Mouse (Mus musculus): ENCODE measurements around the gene Fah. TPM values are rescaled to one million over a fixed set of nuclear protein-coding genes. Genes with fewer than 3 reads are reported as not detected.

Fah gene
- polyA plus RNA-seq, 1 experiment from 2014 or later = 15.0 TPM

DNA sequence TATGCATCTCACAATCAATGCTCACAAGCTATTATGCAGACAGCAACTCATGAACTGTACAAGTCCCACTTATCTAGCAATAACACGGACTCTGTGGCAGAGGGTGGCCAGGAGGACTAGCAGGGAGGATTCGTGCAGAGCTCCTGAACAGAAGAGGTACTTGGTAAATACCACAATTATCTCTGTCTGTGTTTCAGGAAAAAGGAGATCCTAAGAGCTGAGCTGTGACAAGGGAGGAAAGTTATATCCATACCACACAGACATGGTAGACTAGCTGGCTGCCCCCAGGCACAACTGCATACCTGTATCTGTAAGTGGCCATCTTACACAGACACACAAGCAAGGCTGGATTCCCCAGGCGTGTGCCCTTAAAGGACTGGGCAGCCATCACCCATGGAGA is 5.2 kb downstream of the Fah start:
- Histone ChIP-seq H3K27me3 (ENCODE audit: control insufficient read depth, insufficient read depth, low read length) (no peaks in the 10 kb centered on the region), H3K27ac (ENCODE audit: low read length) (no peak overlapping the region), H3K9ac (ENCODE audit: low read length) (no peak overlapping the region), H3K36me3 (ENCODE audit: control insufficient read depth, insufficient read depth, low read length) (no peaks in the 10 kb centered on the region), H3K4me2 (ENCODE audit: low read depth, low read length) (no peak overlapping the region), H3K9me3 (replicated peaks; ENCODE audit: control insufficient read depth, low read length) (no peaks in the 10 kb centered on the region), H3K4me3 (replicated peaks; ENCODE audit: low read length) (no peak overlapping the region), H3K4me1 (ENCODE audit: control insufficient read depth, insufficient read depth, low read length) (peaks cover 9% of the 10 kb centered on the region; the same call in 1 of the 2 replicates)
- no peak for ATAC-seq (ENCODE audit: insufficient read depth, low FRiP score)
- WGBS = 84% methylated on average over 3 of the region's 3 CpGs

DNA sequence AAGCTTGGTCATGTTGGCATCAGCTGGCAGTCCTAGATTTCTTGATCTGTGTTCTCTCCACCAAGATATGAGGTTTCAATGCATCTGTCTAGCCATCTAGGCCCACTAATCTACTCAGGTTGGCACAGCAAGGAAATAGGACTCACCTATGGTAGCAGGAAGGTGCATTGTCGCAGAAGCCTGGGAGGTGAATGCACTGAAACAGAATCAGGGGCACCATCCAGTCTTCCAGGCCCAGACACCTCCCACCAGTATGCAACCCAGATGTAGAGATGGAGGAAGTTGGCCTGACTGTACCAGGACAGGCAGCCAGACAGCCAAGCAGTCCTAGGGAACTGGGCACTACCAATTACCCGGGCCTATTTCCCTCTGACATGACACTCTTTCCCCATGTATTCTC is 5.9 kb downstream of the Fah start:
- no peak overlapping the region for H3K4me3 ChIP-seq (replicated peaks; ENCODE audit: low read length)
- no peak for ATAC-seq (ENCODE audit: insufficient read depth, low FRiP score)
- H3K4me2 ChIP-seq (ENCODE audit: low read depth, low read length) = no peak overlapping the region
- H3K4me1 ChIP-seq (ENCODE audit: control insufficient read depth, insufficient read depth, low read length) = peaks cover 9% of the 10 kb centered on the region; the same call in 1 of the 2 replicates
- WGBS = 90% methylated on average over 2 of the region's 2 CpGs
- H3K9ac ChIP-seq (ENCODE audit: low read length) = no peak overlapping the region
- no peak overlapping the region for H3K27ac ChIP-seq (ENCODE audit: low read length)
- no peaks in the 10 kb centered on the region for H3K27me3 ChIP-seq (ENCODE audit: control insufficient read depth, insufficient read depth, low read length)
- H3K9me3 ChIP-seq (replicated peaks; ENCODE audit: control insufficient read depth, low read length) = no peaks in the 10 kb centered on the region
- no peaks in the 10 kb centered on the region for H3K36me3 ChIP-seq (ENCODE audit: control insufficient read depth, insufficient read depth, low read length)

DNA sequence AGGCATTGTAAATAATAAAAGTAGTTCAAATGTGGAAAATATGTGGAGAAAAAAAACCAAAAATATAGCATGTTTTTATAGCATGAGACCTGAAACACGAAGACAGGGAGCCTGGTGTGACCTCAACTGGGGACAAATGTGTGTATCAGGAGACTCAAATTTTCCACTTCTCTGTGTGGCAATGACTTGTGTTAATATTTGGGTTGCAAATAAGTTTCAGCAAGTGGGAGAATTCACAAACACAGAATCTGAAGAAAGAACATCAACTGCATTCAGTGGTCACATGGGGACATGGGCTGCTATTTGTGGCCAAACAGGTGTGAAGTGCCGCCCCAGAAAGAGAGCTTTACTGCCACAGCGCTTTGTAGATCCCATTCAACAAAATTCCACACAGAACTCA is 9.9 kb downstream of the Fah start:
- Histone ChIP-seq H3K9ac (ENCODE audit: low read length) (no peak overlapping the region), H3K4me2 (ENCODE audit: low read depth, low read length) (no peak overlapping the region), H3K36me3 (ENCODE audit: control insufficient read depth, insufficient read depth, low read length) (no peaks in the 10 kb centered on the region), H3K4me1 (ENCODE audit: control insufficient read depth, insufficient read depth, low read length) (0 out of 2 replicates have a peak, but pooled peaks cover 2% of the 10 kb centered on the region), H3K27ac (ENCODE audit: low read length) (no peak overlapping the region), H3K9me3 (replicated peaks; ENCODE audit: control insufficient read depth, low read length) (no peaks in the 10 kb centered on the region), H3K4me3 (replicated peaks; ENCODE audit: low read length) (no peak overlapping the region), H3K27me3 (ENCODE audit: control insufficient read depth, insufficient read depth, low read length) (no peaks in the 10 kb centered on the region)
- 77% methylated on average over 3 of the region's 3 CpGs for WGBS
- ATAC-seq (ENCODE audit: insufficient read depth, low FRiP score) = no peak

GRCm38 (mm10) chr7:84596002-84596401 is 10.5 kb downstream of the Fah start:
- H3K36me3 ChIP-seq (ENCODE audit: control insufficient read depth, insufficient read depth, low read length) = no peaks in the 10 kb centered on the region
- no peak for ATAC-seq (ENCODE audit: insufficient read depth, low FRiP score)
- H3K27ac ChIP-seq (ENCODE audit: low read length) = no peak overlapping the region
- H3K9me3 ChIP-seq (replicated peaks; ENCODE audit: control insufficient read depth, low read length) = no peaks in the 10 kb centered on the region
- no peak overlapping the region for H3K4me3 ChIP-seq (replicated peaks; ENCODE audit: low read length)
- 81% methylated on average over 3 of the region's 3 CpGs for WGBS
- no peaks in the 10 kb centered on the region for H3K27me3 ChIP-seq (ENCODE audit: control insufficient read depth, insufficient read depth, low read length)
- H3K9ac ChIP-seq (ENCODE audit: low read length) = no peak overlapping the region
- H3K4me2 ChIP-seq (ENCODE audit: low read depth, low read length) = no peak overlapping the region
- H3K4me1 ChIP-seq (ENCODE audit: control insufficient read depth, insufficient read depth, low read length) = 0 out of 2 replicates have a peak, but pooled peaks cover 2% of the 10 kb centered on the region

- Histone ChIP-seq H3K4me3 (replicated peaks; ENCODE audit: low read length) (no peak overlapping the region), H3K9ac (ENCODE audit: low read length) (0 out of 2 replicates have a peak overlapping the region, but pooled peaks have one; percentile 2), H3K4me2 (ENCODE audit: low read depth, low read length) (no peak overlapping the region), H3K27me3 (ENCODE audit: control insufficient read depth, insufficient read depth, low read length) (no peaks in the 10 kb centered on the region), H3K4me1 (ENCODE audit: control insufficient read depth, insufficient read depth, low read length) (0 out of 2 replicates have a peak, but pooled peaks cover 2% of the 10 kb centered on the region), H3K36me3 (ENCODE audit: control insufficient read depth, insufficient read depth, low read length) (no peaks in the 10 kb centered on the region), H3K9me3 (replicated peaks; ENCODE audit: control insufficient read depth, low read length) (no peaks in the 10 kb centered on the region), H3K27ac (ENCODE audit: low read length) (no peak overlapping the region)
- no peak for ATAC-seq (ENCODE audit: insufficient read depth, low FRiP score)
Observed at GRCm38 (mm10) chr7:84594917-84595303, 11.6 kb downstream of the Fah start.

DNA sequence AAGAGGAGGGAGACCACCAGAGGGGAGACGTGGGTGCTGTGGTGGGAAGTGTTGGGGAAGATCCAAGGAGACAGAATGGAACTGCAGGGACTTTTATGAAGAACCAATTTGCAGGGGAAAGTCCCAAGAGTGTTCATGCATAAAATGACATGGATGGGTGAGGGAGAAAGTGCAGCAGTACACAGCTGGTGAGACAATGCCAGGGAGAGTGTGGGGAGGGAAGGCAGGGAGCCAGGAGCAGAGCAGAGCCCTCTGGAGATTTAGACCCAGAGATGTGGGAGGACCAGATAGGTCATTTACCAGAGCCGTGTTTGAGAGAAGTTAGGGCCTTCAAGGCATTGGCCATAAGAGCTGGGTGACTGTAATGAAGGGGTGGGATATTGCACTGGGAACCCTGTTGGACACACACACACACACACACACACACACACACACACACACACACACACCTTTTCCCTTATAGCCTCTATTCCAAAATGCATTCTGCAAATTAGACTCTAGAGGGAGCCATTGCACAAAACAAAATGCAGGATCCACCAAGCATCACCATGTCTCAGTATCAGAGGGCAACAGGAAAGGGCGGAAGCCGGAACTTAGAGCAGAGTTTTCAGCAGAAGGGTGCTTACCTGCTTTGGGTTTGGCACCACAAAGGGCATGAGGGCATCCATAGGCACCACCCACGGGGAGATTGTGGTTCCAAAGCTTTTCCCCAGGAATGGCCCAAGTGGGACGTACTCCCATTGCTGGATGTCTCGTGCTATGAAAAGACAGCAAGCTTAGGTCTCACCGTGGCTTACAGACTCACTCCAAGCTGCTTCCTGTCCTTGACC is 12.2 kb downstream of the Fah start:
- H3K4me3 ChIP-seq (replicated peaks; ENCODE audit: low read length) = no peak overlapping the region
- no peaks in the 10 kb centered on the region for H3K27me3 ChIP-seq (ENCODE audit: control insufficient read depth, insufficient read depth, low read length)
- no peaks in the 10 kb centered on the region for H3K9me3 ChIP-seq (replicated peaks; ENCODE audit: control insufficient read depth, low read length)
- H3K4me2 ChIP-seq (ENCODE audit: low read depth, low read length) = no peak overlapping the region
- peak; percentile 56; the same call in 1 of the 2 replicates for ATAC-seq (ENCODE audit: insufficient read depth, low FRiP score)
- no peaks in the 10 kb centered on the region for H3K36me3 ChIP-seq (ENCODE audit: control insufficient read depth, insufficient read depth, low read length)
- 44% methylated on average over 8 of the region's 8 CpGs for WGBS
- H3K4me1 ChIP-seq (ENCODE audit: control insufficient read depth, insufficient read depth, low read length) = 0 out of 2 replicates have a peak, but pooled peaks cover 2% of the 10 kb centered on the region
- H3K9ac ChIP-seq (ENCODE audit: low read length) = 0 out of 2 replicates have a peak overlapping the region, but pooled peaks have one; percentile 2
- H3K27ac ChIP-seq (ENCODE audit: low read length) = no peak overlapping the region

DNA sequence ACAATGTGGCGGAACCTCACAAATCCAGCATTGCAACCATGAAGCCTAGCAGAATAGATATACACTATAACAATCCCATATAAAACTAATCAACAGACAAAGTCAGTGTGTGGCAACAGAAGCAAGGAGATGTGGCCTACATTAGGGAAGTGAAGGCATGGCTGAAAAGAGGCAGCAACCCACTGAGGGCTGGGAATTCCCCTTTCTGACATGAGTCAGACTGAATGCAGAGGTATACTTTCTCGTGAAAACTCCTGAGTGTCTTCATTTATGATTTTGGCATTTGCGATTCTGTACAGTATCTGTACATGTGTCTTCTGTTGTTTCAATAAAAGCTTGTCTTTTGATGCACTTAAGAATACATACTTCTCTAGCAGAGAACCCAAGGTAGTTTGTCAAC is 15.2 kb downstream of the Fah start:
- WGBS = 76% methylated on average over 3 of the region's 3 CpGs
- Histone ChIP-seq H3K4me2 (ENCODE audit: low read depth, low read length) (no peak overlapping the region), H3K27ac (ENCODE audit: low read length) (no peak overlapping the region), H3K4me1 (ENCODE audit: control insufficient read depth, insufficient read depth, low read length) (0 out of 2 replicates have a peak, but pooled peaks cover 2% of the 10 kb centered on the region), H3K27me3 (ENCODE audit: control insufficient read depth, insufficient read depth, low read length) (no peaks in the 10 kb centered on the region), H3K36me3 (ENCODE audit: control insufficient read depth, insufficient read depth, low read length) (no peaks in the 10 kb centered on the region), H3K4me3 (replicated peaks; ENCODE audit: low read length) (no peak overlapping the region), H3K9me3 (replicated peaks; ENCODE audit: control insufficient read depth, low read length) (no peaks in the 10 kb centered on the region), H3K9ac (ENCODE audit: low read length) (no peak overlapping the region)
- no peak for ATAC-seq (ENCODE audit: insufficient read depth, low FRiP score)

- Histone ChIP-seq H3K36me3 (ENCODE audit: control insufficient read depth, insufficient read depth, low read length) (no peaks in the 10 kb centered on the region), H3K9ac (ENCODE audit: low read length) (no peak overlapping the region), H3K27ac (ENCODE audit: low read length) (no peak overlapping the region), H3K4me1 (ENCODE audit: control insufficient read depth, insufficient read depth, low read length) (0 out of 2 replicates have a peak, but pooled peaks cover 2% of the 10 kb centered on the region), H3K27me3 (ENCODE audit: control insufficient read depth, insufficient read depth, low read length) (no peaks in the 10 kb centered on the region), H3K4me2 (ENCODE audit: low read depth, low read length) (no peak overlapping the region), H3K4me3 (replicated peaks; ENCODE audit: low read length) (no peak overlapping the region), H3K9me3 (replicated peaks; ENCODE audit: control insufficient read depth, low read length) (no peaks in the 10 kb centered on the region)
- ATAC-seq (ENCODE audit: insufficient read depth, low FRiP score) = no peak
- 73% methylated on average over 2 of the region's 2 CpGs for WGBS
Observed at GRCm38 (mm10) chr7:84590622-84591021, 15.9 kb downstream of the Fah start.

DNA sequence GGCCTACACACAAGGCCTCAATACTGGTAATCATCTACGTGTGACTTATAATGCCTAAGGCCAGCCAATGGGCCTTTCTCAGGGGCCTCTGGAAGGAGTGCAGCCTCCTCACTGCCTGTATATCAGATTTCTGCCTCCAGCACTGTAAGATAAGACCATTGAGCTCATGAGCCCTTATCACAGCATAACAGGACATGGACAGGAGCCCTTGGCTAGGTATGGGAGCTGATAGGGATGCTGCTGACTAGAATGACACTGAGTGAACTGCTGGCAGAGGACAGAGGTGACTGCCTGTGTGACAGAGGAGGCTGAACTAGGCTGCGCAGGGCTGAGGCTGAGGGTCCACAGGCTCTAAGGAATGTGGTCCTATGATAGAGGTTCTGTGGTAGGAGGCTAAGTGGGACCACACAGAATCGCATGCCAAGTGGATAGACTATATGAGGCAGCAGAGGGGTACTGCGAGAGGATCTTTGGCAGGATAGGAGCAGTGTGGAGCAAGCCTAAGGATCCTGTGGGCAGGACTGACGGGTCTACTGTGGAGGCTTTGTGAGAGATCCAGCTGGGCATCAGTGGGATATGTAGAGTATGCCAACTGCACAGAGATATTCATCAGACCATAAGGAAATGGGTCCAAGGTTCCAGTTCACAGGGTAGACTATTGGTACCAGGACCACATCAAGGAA is 19.3 kb downstream of the Fah start:
- no peak overlapping the region for H3K9ac ChIP-seq (ENCODE audit: low read length)
- no peaks in the 10 kb centered on the region for H3K27me3 ChIP-seq (ENCODE audit: control insufficient read depth, insufficient read depth, low read length)
- no peak overlapping the region for H3K27ac ChIP-seq (ENCODE audit: low read length)
- H3K4me3 ChIP-seq (replicated peaks; ENCODE audit: low read length) = no peak overlapping the region
- H3K9me3 ChIP-seq (replicated peaks; ENCODE audit: control insufficient read depth, low read length) = no peaks in the 10 kb centered on the region
- H3K4me1 ChIP-seq (ENCODE audit: control insufficient read depth, insufficient read depth, low read length) = no peaks in the 10 kb centered on the region
- peak; percentile 49; the same call in 1 of the 2 replicates for ATAC-seq (ENCODE audit: insufficient read depth, low FRiP score)
- no peaks in the 10 kb centered on the region for H3K36me3 ChIP-seq (ENCODE audit: control insufficient read depth, insufficient read depth, low read length)
- H3K4me2 ChIP-seq (ENCODE audit: low read depth, low read length) = no peak overlapping the region
- WGBS = 91% methylated on average over 5 of the region's 5 CpGs
